Mouse (Mus musculus) right cerebral cortex, postnatal 25 days (tissue): ENCODE measurements around the gene Fancb.

Experiments used
- DNase-seq: peaks from one replicate; pipeline ENCODE4 v3.0.0; 2022

Fancb gene

GRCm38 (mm10) chrX:164980193-164980775 is at the start of gene Fancb, which contains the start of gene Mospd2:
Gene Fancb, plus strand, starts transcription at chrX:164980592.
Gene Mospd2, minus strand, starts transcription at chrX:164980375.
- DNase-seq: peak; percentile 80

- no peak for DNase-seq
Measured at GRCm38 (mm10) chrX:164941540-164941939, 38.9 kb upstream of the Fancb start.

DNA sequence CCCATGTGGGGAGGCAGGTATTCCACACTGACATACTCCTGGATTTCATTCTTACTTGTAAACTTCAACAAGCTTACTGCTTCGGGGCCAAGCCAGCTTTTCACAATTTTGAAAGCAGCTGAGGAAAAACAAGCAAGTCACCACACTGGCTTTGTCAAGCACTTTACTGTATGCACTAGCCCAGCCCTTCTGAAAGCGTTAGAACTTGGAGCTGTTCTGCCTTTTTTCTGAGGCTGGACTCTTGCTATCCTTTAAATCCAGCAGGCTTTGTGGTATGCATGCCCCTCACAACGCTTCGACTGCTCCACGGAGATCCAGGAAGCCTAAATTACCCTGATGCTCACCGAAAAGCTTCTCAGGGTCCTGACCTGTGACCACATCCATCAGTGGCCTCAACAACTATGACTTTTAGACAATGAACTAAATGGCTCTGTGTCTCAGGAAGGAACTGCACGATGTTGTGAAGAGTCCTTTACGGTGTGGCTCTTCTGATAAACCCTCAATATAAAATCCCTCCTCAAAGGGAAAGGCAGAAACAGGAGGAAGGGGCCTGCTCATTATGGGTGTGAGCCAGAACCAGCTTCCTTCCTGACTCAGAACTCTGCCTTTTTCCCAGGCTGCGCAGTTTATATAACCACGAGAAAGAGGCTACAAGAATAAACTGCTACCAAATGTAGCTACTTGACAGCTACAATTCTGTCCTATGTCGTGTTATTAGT is 28.4 kb upstream of the Fancb start:
- DNase-seq: no peak

- DNase-seq: no peak
Measured at GRCm38 (mm10) chrX:164952601-164953375, 27.6 kb upstream of the Fancb start.

- no peak for DNase-seq
Measured at GRCm38 (mm10) chrX:164965750-164966448, 14.5 kb upstream of the Fancb start.

DNA sequence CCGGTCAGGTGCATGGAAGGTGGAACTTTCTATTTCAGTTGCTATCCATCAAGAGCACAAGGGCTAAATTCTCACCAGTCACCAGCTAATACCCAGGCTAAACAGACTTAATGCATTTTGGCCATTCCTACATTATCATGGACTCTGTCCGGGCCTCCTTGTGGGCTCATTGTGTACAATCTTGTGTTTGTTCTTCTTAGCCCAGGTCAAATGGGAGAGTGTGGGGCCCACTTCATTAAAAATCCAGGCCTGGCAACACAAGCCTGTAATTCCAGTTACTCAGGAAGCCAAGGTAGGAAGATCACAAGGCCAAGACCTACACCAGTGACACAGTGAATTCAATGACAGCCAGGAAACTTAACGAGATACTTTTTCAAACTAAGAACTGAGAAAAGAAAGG is 9.2 kb upstream of the Fancb start:
- DNase-seq: no peak

GRCm38 (mm10) chrX:164978866-164979265 is 1.5 kb upstream of the Fancb start:
- DNase-seq: no peak

DNA sequence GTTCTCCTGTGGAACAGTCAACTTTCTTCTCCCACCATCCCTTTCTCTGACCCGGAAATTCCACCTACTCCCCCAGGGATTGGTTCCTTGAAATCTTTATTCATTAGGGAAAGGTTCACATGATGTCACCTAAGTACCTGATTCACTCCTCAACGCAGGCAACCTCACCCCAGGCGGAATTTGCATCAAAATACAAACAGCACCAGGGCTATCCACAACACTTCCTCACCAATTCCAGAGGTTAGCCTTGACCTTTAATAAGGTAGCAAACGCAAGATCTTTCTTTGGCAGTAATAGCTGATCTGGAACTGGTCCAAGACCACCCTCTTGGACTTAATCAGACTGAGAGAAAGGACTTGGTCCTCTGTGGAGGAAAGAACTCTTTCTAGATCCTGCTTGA is 22.7 kb downstream of the Fancb start:
- DNase-seq: no peak

DNA sequence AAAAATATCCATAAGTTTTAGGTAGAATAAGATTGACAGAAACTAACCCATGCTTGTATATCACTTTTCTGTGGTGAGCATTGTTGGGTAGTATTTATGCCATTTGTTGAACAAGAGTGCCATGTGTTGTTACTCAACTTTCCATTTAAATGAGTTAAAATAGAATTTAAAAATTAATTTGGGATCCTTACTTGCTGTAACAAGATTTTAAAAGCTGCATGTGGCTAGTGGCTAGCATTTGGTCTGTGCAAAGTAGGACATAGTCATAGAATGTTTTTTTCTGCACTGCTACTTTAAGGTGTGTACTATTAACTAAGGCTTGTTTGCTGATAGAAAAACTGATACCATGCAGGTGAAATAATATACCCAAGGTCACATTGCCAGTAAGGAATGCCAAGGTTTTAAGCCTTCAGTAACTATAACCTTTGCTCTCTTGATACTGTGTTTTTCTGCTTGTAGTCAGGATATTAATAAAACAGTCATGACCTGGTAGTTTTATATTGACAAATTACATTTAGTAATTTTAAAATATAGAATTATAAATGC is 24.5 kb downstream of the Fancb start, which contains the start of gene Gm17604:
Gene Gm17604 (minus strand): TSS at position 51 of the 546 bp plus-strand sequence.
- no peak for DNase-seq
